Mouse (Mus musculus) midbrain, embryonic 11.5 days (tissue): ENCODE results near the gene Grip1. TPM values are rescaled to one million over a fixed set of nuclear protein-coding genes. Genes with fewer than 3 reads are reported as not detected.

Source experiments
- ATAC-seq: fragments of 200-750 bp; cut with Nextera tagmentation; 2 replicates; pipeline ENCODE4 v1.8.0; 2017; ENCODE audit warnings: moderate TSS enrichment, moderate library complexity; ENCODE audit not compliant: low FRiP score
- DNase-seq: peaks from one replicate; pipeline ENCODE4 v3.0.0; 2015; ENCODE audit warnings: low spot score; ENCODE audit errors: missing footprints
- H3K27ac ChIP-seq: fragments of 300-500 bp; sonication (generic); 2 replicates; pipeline ENCODE4 v1.5.1; 2014; ENCODE audit warnings: low read depth, low read length
- H3K27me3 ChIP-seq: fragments of 300-500 bp; sonication (generic); 2 replicates; pipeline ENCODE4 v1.6.1; 2014; ENCODE audit warnings: mild to moderate bottlenecking, low read length, moderate library complexity, mixed read lengths; ENCODE audit not compliant: control insufficient read depth, insufficient read depth
- H3K36me3 ChIP-seq: fragments of 300-500 bp; sonication (generic); 2 replicates; pipeline ENCODE4 v1.6.1; 2014; ENCODE audit warnings: mild to moderate bottlenecking, low read length, moderate library complexity, mixed read lengths; ENCODE audit not compliant: control insufficient read depth, insufficient read depth
- H3K4me1 ChIP-seq: fragments of 300-500 bp; sonication (generic); 2 replicates; pipeline ENCODE4 v1.6.1; 2014; ENCODE audit warnings: low read length; ENCODE audit not compliant: control insufficient read depth, insufficient read depth
- H3K4me2 ChIP-seq: fragments of 300-500 bp; sonication (generic); 2 replicates; pipeline ENCODE4 v1.6.1; 2014; ENCODE audit warnings: mild to moderate bottlenecking, moderate library complexity
- H3K4me3 ChIP-seq: fragments of 300-500 bp; sonication (generic); 2 replicates; pipeline ENCODE4 v1.5.1; 2014; ENCODE audit warnings: low read depth, low read length
- H3K9ac ChIP-seq: fragments of 300-500 bp; sonication (generic); 2 replicates; pipeline ENCODE4 v1.6.1; 2014; ENCODE audit warnings: low read length
- H3K9me3 ChIP-seq: fragments of 300-500 bp; sonication (generic); 2 replicates; pipeline ENCODE4 v1.6.1; 2016; ENCODE audit warnings: low read length; ENCODE audit not compliant: control insufficient read depth
- WGBS: fragments of 180-500 bp; shearing (Covaris S2); extraction: QIAGEN DNeasy Blood & Tissue Kit; methylation state at CpG from one replicate; pipeline ENCODE4 v1.1.7; 2014; 5-methylcytosine and 5-hydroxymethylcytosine counted together
- polyA plus RNA-seq: library from polyadenylated mRNA; unstranded; fragments of >200 nt; fragmentation: Nextera tagmentation; extraction: Ambion mirVana; gene quantifications from 2 replicates; pipeline ENCODE4 v1.2.1, GENCODE M21; 2014

The Grip1 gene
- polyA plus RNA-seq, 1 experiment from 2014 or later = 8.5 TPM

DNA sequence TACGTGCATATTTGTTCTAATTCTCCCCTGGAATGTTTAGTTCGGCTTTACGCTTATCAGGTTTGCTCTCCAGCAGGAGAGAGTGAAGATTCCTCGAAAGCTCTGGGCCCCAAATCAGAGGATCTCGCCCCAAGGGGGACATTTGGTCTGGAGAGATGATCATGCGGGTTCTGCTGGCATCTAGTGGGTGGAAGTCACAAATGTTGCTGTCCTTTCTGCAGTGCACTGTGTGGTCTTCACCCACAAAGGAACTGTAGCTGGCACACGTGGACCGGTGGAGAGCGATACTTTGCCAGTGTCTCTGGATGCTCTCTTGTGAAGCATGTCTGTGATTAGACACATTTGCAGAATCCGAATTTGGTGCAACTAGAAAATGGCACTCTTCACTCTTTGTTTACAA, 186.9 kb downstream of the Grip1 start:
- Histone ChIP-seq H3K4me3 (no peak overlapping the region), H3K4me2 (no peak overlapping the region), H3K27me3 (no peaks in the 10 kb centered on the region), H3K27ac (no peak overlapping the region), H3K9me3 (no peaks in the 10 kb centered on the region), H3K36me3 (no peaks in the 10 kb centered on the region), H3K9ac (no peak overlapping the region), H3K4me1 (no peaks in the 10 kb centered on the region)
- DNase-seq (no peak), ATAC-seq (0 out of 2 replicates have a peak, but pooled peaks have one; percentile 44)
- WGBS = 84% methylated on average over 10 of the region's 10 CpGs

DNA sequence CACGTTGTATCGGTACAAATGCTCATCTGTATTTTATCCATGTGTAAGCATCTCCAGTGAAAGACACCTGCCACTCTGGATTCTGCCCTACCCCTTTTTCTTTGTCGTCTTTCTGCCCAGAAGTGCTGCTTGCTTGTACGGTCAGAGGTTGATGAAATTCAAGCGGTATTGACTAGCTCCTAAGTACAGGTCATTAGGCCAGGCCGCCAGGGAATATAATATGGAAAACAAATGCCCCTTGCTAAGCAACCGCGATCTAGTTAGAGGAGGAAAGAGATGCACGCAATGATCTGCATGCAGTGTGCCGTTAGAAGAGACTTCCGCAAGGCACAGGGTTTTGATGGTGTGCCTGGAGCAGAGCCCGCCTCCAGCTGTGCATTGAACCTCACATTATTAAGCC, 187.4 kb downstream of the Grip1 start:
- no peaks in the 10 kb centered on the region for H3K27me3 ChIP-seq
- ATAC-seq = peak; percentile 64; the same call in 1 of the 2 replicates
- H3K4me2 ChIP-seq = no peak overlapping the region
- no peak overlapping the region for H3K9ac ChIP-seq
- no peak for DNase-seq
- H3K4me3 ChIP-seq = no peak overlapping the region
- H3K4me1 ChIP-seq = no peaks in the 10 kb centered on the region
- WGBS = 67% methylated on average over 12 of the region's 12 CpGs
- no peak overlapping the region for H3K27ac ChIP-seq
- H3K9me3 ChIP-seq = no peaks in the 10 kb centered on the region
- H3K36me3 ChIP-seq = no peaks in the 10 kb centered on the region

- Histone ChIP-seq H3K9ac (no peak overlapping the region), H3K27me3 (no peaks in the 10 kb centered on the region), H3K4me2 (no peak overlapping the region), H3K27ac (no peak overlapping the region), H3K4me1 (no peaks in the 10 kb centered on the region), H3K4me3 (no peak overlapping the region), H3K36me3 (no peaks in the 10 kb centered on the region), H3K9me3 (no peaks in the 10 kb centered on the region)
- DNase-seq = no peak
- peak; percentile 17; the same call in 1 of the 2 replicates for ATAC-seq
- 54% methylated on average over 5 of the region's 5 CpGs for WGBS
These were observed 190.7 kb downstream of the Grip1 start for GRCm38 (mm10) chr10:119644289-119644688.

DNA sequence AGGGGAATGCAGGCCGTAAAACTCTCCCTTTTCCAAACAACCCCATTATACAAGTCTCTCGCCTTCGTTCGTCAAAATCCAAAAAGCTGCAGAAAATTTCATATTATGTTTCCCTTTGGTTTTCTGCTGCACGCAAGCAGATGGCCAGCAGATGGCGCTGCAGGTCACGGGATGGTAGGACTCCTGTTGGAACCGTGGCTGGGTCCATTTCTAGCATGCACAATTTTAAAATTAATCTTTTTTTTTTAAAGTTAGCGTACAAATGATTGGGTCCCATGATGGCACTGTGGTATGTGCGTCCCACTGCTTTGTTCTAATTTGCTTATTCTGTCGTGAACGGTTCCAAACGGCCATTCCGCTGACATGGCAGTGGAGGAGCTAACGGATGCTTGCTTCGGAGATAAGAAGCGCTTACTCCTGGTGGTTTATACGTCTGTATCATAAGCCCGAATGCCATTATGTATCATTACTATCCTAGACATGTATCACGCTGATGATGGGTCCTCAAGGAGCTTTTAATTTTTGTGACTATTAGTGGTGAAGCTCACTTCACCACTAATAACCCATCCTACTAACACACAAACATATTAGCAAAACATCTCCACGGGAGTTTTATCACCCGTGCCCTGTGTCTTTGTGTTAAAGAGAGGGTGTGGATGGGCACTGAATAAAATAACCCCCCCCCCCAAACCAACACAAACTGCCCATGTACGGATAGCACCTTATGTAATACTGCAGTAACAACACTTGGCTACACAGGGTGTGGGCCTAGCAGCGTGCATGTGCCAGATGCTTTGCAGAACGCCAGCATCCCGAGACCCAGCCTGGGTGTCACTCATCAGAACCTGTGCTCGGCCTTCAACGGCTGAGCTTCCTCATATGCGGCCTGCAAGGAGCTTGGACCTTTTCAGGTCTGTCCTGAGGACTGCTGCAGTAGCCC, 193.1 kb downstream of the Grip1 start:
- no peak overlapping the region for H3K9ac ChIP-seq
- ATAC-seq (0 out of 2 replicates have a peak, but pooled peaks have one; percentile 52), DNase-seq (peak; percentile 97)
- WGBS = 65% methylated on average over 29 of the region's 29 CpGs
- no peak overlapping the region for H3K4me2 ChIP-seq
- H3K36me3 ChIP-seq = no peaks in the 10 kb centered on the region
- no peaks in the 10 kb centered on the region for H3K27me3 ChIP-seq
- 0 out of 2 replicates have a peak, but pooled peaks cover under 1% of the 10 kb centered on the region for H3K4me1 ChIP-seq
- H3K9me3 ChIP-seq = no peaks in the 10 kb centered on the region
- H3K27ac ChIP-seq = no peak overlapping the region
- H3K4me3 ChIP-seq = no peak overlapping the region

DNA sequence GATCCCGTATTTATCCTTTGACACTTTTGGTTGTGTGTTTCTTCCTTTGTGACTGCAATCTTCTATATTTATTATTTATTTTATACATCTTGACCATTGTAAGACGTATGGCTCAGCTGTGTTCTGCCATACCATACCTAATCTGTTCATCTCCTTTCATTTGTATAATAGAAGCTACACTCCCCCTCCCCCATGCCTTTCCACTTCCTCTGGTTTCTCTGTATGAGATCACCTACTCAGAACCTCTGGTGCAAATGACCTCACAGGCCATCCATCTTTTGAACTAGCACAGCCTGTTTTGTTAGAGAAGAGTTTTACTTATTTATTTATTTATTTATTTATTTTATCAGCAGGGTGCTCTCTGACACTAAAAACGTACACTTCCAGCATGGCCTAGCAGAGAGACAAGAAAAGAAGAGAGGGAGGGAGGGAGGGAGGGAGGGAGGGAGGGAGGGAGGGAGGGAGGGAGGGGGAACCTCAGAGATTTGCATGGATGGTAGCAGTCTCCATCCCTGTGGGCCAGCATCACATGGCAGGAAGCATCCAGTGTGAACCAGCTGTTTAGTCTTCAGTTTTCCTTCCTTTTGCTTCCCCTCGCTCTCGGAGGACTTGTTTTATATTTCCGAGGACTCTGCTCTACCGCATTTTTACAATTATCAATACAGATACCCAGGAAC, 207.2 kb downstream of the Grip1 start:
- Histone ChIP-seq H3K27me3 (no peaks in the 10 kb centered on the region), H3K4me2 (no peak overlapping the region), H3K36me3 (no peaks in the 10 kb centered on the region), H3K9ac (no peak overlapping the region), H3K4me3 (no peak overlapping the region), H3K27ac (no peak overlapping the region), H3K9me3 (no peaks in the 10 kb centered on the region; the same call in 1 of the 2 replicates), H3K4me1 (no peaks in the 10 kb centered on the region)
- DNase-seq = no peak
- peak; percentile 65; the same call in 1 of the 2 replicates for ATAC-seq
- WGBS = 72% methylated on average over 6 of the region's 7 CpGs

- H3K9ac ChIP-seq = no peak overlapping the region
- H3K4me3 ChIP-seq = no peak overlapping the region
- no peaks in the 10 kb centered on the region for H3K9me3 ChIP-seq
- H3K4me1 ChIP-seq = no peaks in the 10 kb centered on the region
- WGBS = 82% methylated on average over 9 of the region's 9 CpGs
- DNase-seq (no peak), ATAC-seq (no peak)
- no peaks in the 10 kb centered on the region for H3K27me3 ChIP-seq
- H3K36me3 ChIP-seq = no peaks in the 10 kb centered on the region
- H3K4me2 ChIP-seq = no peak overlapping the region
- H3K27ac ChIP-seq = no peak overlapping the region
These were observed 210.0 kb downstream of the Grip1 start for GRCm38 (mm10) chr10:119663586-119663985.

GRCm38 (mm10) chr10:119666386-119666785, 212.8 kb downstream of the Grip1 start:
- DNase-seq (no peak), ATAC-seq (no peak)
- Histone ChIP-seq H3K27ac (no peak overlapping the region), H3K4me1 (no peaks in the 10 kb centered on the region), H3K4me3 (no peak overlapping the region), H3K4me2 (no peak overlapping the region), H3K36me3 (no peaks in the 10 kb centered on the region), H3K9ac (no peak overlapping the region), H3K9me3 (no peaks in the 10 kb centered on the region), H3K27me3 (no peaks in the 10 kb centered on the region)
- WGBS = 80% methylated on average over 11 of the region's 11 CpGs

GRCm38 (mm10) chr10:119670456-119670855, 216.8 kb downstream of the Grip1 start:
- no peak overlapping the region for H3K27ac ChIP-seq
- no peaks in the 10 kb centered on the region for H3K27me3 ChIP-seq
- H3K4me2 ChIP-seq = no peak overlapping the region
- no peak for DNase-seq
- no peak overlapping the region for H3K9ac ChIP-seq
- no peaks in the 10 kb centered on the region for H3K36me3 ChIP-seq
- 67% methylated on average over 7 of the region's 7 CpGs for WGBS
- H3K4me3 ChIP-seq = no peak overlapping the region
- H3K4me1 ChIP-seq = no peaks in the 10 kb centered on the region
- no peaks in the 10 kb centered on the region for H3K9me3 ChIP-seq
- ATAC-seq = no peak

GRCm38 (mm10) chr10:119684377-119684826, 230.8 kb downstream of the Grip1 start:
- H3K4me3 ChIP-seq = no peak overlapping the region
- peak; percentile 75 for ATAC-seq
- WGBS = 55% methylated on average over 3 of the region's 3 CpGs
- no peak overlapping the region for H3K4me2 ChIP-seq
- no peaks in the 10 kb centered on the region for H3K27me3 ChIP-seq
- peak; percentile 84 for DNase-seq
- H3K9ac ChIP-seq = no peak overlapping the region
- no peaks in the 10 kb centered on the region for H3K9me3 ChIP-seq
- 0 out of 2 replicates have a peak overlapping the region, but pooled peaks have one; percentile 4 for H3K27ac ChIP-seq
- H3K4me1 ChIP-seq = peaks cover 10% of the 10 kb centered on the region; the same call in 1 of the 2 replicates
- no peaks in the 10 kb centered on the region for H3K36me3 ChIP-seq
